Mouse (Mus musculus) embryo, embryonic 10 days (tissue): ENCODE measurements at regions not wholly inside any gene's neighbourhood (a gene's known extent, or its start where the extent isn't known, plus 50 kb on each side); places are given as distances from the start of the nearest gene placed in this dataset.
A peak's percentile ranks its signal among the peaks of the same experiment; 100 is the strongest.

Experiments used
- DNase-seq: peaks from one replicate; pipeline ENCODE4 v3.0.0-alpha.2; 2015; ENCODE audit warnings: low spot score

DNA sequence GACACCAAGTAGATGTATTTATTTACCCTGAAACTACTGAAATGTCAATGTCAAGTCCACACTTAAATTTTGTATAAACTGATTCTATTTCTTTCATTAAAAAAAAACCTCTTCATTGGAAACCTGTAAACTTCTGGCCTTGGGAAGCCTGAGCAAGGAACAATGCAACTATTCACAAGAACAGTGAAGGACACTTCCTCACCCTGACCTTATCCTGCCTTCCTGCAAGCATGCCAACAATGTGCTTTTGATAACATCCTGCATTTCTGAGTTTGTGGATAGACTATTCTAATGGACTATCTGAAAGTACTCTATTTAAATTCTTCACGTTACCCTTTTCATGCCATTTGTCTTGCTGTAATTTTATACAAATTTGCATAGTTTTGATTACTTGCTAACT lies 53.1 kb upstream of the Nabp1 start:
- peak; percentile 37 for DNase-seq

GRCm38 (mm10) chr1:51530191-51530926 lies 52.1 kb upstream of the Nabp1 start:
- DNase-seq = peak; percentile 70

DNA sequence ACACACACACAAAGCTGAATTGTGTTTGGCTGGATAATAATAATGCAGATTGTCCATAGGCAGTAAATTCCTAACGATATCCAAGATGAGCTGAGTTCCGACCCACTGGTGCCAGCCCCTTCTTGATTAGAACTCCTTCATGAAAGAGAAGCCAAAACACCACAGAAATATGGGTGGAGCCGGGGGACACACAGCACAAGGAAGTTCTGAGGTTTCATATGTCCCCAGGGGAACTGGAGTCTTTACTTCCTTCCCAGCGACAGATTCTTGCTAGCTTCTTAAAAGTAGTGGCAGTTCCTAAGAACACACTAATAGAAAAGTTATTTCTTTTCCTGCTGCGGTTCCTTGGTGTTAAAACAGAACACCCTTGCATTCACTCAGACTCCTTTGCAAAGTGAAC lies 51.4 kb upstream of the Nabp1 start:
- no peak for DNase-seq

DNA sequence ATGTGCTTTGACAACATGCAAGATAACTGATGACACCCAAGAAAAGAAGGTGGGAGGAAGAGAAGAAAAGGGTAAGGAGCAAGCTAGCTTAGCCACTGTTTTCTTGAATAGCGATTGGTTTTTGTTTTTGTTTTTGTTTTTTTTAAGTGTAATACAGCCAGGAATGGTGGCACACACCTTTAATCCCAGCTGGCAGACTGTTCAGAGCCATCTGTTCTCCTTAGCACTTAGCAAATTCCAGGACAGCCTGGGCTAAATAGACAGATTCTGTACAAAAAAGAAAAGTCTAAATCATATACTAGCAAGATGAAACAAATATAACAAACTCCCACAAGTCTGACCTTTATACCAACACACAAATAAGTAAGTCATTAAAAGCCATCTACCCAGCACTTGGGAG lies 50.4 kb upstream of the Nabp1 start:
- no peak for DNase-seq
